Mouse (Mus musculus) A20 (cell line): Measurements from ENCODE around the gene Spock3.
"Not testable (repeated sequence)": the region's sequence is repeated elsewhere in the genome, so short reads cannot be mapped to it uniquely, and the experiment has no call there.

ENCODE experiments used
- DNase-seq: peaks from one replicate; pipeline ENCODE4 v3.0.0-alpha.2; 2011; ENCODE audit warnings: low read depth, low spot score

Gene Spock3

GRCm38 (mm10) chr8:62950709-62951108 lies at the start of gene Spock3:
Spock3 (plus strand) TSS chr8:62951009.
- no peak for DNase-seq

GRCm38 (mm10) chr8:62951173-62952134 lies 645 bp downstream of the Spock3 start:
- DNase-seq: no peak

GRCm38 (mm10) chr8:62952481-62952880 lies 1.7 kb downstream of the Spock3 start:
- DNase-seq: no peak

- DNase-seq: no peak
Observed at GRCm38 (mm10) chr8:62962608-62963007, 11.8 kb downstream of the Spock3 start.

- no peak for DNase-seq
Observed at GRCm38 (mm10) chr8:62969802-62970372, 19.1 kb downstream of the Spock3 start.

- no peak for DNase-seq
Observed at GRCm38 (mm10) chr8:63088984-63089383, 138.2 kb downstream of the Spock3 start.

GRCm38 (mm10) chr8:63098200-63098599 lies 147.4 kb downstream of the Spock3 start:
- no peak for DNase-seq

GRCm38 (mm10) chr8:63109761-63110160 lies 159.0 kb downstream of the Spock3 start:
- DNase-seq: no peak

GRCm38 (mm10) chr8:63112919-63113318 lies 162.1 kb downstream of the Spock3 start:
- no peak for DNase-seq

GRCm38 (mm10) chr8:63120508-63120907 lies 169.7 kb downstream of the Spock3 start:
- DNase-seq: no peak

- no peak for DNase-seq
Observed at GRCm38 (mm10) chr8:63135406-63135805, 184.6 kb downstream of the Spock3 start.

GRCm38 (mm10) chr8:63163861-63164260 lies 213.1 kb downstream of the Spock3 start:
- not testable (repeated sequence) for DNase-seq

- DNase-seq: no peak
Observed at GRCm38 (mm10) chr8:63165326-63165725, 214.5 kb downstream of the Spock3 start.

- DNase-seq: no peak
Observed at GRCm38 (mm10) chr8:63169956-63170355, 219.1 kb downstream of the Spock3 start.

GRCm38 (mm10) chr8:63181272-63181671 lies 230.5 kb downstream of the Spock3 start:
- no peak for DNase-seq

- DNase-seq: no peak
Observed at GRCm38 (mm10) chr8:63258812-63259385, 308.1 kb downstream of the Spock3 start.

- no peak for DNase-seq
Observed at GRCm38 (mm10) chr8:63262516-63262915, 311.7 kb downstream of the Spock3 start.

- DNase-seq: no peak
Observed at GRCm38 (mm10) chr8:63335366-63335765, 384.6 kb downstream of the Spock3 start.

GRCm38 (mm10) chr8:63368580-63368979 lies 417.8 kb downstream of the Spock3 start:
- no peak for DNase-seq

- no peak for DNase-seq
Observed at GRCm38 (mm10) chr8:63397659-63398058, 446.9 kb downstream of the Spock3 start.
